Mouse (Mus musculus) testis, adult 2 months (tissue): ENCODE measurements at regions not wholly inside any gene's neighbourhood (a gene's known extent, or its start where the extent isn't known, plus 50 kb on each side); places are given as distances from the start of the nearest gene placed in this dataset.

Experiments used
- H3K27ac ChIP-seq: fragments of 200-500 bp; 2 replicates; pipeline ENCODE4 v1.5.1; 2012; ENCODE audit warnings: low read depth, low read length; ENCODE audit not compliant: control insufficient read depth, insufficient read depth
- H3K27me3 ChIP-seq: fragments of 200-500 bp; 2 replicates; pipeline ENCODE4 v1.6.1; 2012; ENCODE audit warnings: mild to moderate bottlenecking, low read length, moderate library complexity; ENCODE audit not compliant: control insufficient read depth, insufficient read depth
- H3K36me3 ChIP-seq: fragments of 200-500 bp; 2 replicates; pipeline ENCODE4 v1.6.1; 2012; ENCODE audit warnings: mild to moderate bottlenecking, low read length; ENCODE audit not compliant: control insufficient read depth, insufficient read depth
- H3K4me1 ChIP-seq: fragments of 200-500 bp; 2 replicates; pipeline ENCODE4 v1.6.1; 2012; ENCODE audit warnings: low read length; ENCODE audit not compliant: control insufficient read depth, insufficient read depth
- H3K4me3 ChIP-seq: fragments of 200-500 bp; 2 replicates; pipeline ENCODE4 v1.5.1; 2012; ENCODE audit warnings: low read depth, mild to moderate bottlenecking, low read length, moderate library complexity, mixed read lengths; ENCODE audit not compliant: control insufficient read depth
- CTCF ChIP-seq: fragments of 200-500 bp; IDR thresholded peaks from 2 replicates; pipeline ENCODE4 v1.5.1; 2012; ENCODE audit warnings: low read depth, mild to moderate bottlenecking, inconsistent platforms, low read length, moderate library complexity; ENCODE audit not compliant: control insufficient read depth, insufficient read depth, insufficient replicate concordance
- POLR2A ChIP-seq: fragments of 200-500 bp; IDR thresholded peaks from 2 replicates; pipeline ENCODE4 v1.6.1; 2012; ENCODE audit warnings: low read depth, mild to moderate bottlenecking, inconsistent platforms, low read length, moderate library complexity; ENCODE audit not compliant: control insufficient read depth

DNA sequence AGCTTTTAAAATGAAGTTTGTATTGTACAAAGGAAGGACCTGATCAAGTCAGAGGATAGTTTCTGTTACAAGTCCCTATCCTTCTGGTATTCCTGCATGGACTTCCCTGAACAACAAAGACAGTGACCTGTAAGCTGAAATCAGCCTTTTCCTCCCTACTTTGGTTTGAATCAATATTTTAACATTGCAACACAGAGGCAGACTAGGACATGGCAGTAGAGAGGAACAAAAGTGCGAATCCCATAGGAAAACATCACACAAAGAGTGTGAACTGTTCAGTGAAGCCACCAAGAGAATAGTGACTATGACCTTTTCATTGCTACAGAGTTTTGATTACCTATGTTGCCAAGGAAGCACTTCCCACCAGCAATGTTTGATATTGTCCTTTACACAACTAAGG lies 288.7 kb downstream of the Rprm start:
- no peak overlapping the region for H3K27ac ChIP-seq
- TF ChIP-seq CTCF (no peak), POLR2A (no peak)
- no peak overlapping the region for H3K4me3 ChIP-seq
- H3K36me3 ChIP-seq: no peaks in the 10 kb centered on the region
- no peaks in the 10 kb centered on the region for H3K27me3 ChIP-seq
- H3K4me1 ChIP-seq: no peaks in the 10 kb centered on the region

DNA sequence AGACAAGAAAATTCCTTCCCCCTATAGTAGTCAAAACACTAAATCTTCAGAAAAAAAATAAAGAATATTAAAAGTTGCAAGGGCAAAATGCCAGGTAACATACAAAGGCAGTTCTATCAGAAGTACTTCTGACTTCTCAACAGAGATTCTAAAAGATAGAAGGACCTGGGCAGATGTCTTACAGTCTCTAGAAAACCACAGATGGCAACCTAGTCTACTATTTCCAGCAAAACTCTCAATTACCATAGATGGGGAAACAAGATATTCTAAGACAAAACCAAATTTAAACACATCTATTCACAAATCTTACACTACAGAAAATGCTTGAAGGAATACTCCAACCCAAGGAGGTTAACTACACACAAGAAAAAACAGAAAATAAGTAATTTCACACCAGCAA lies 281.7 kb downstream of the Rprm start:
- Histone ChIP-seq H3K4me1 (no peaks in the 10 kb centered on the region), H3K27me3 (no peaks in the 10 kb centered on the region), H3K27ac (no peak overlapping the region), H3K4me3 (no peak overlapping the region), H3K36me3 (no peaks in the 10 kb centered on the region)
- no peak for TF ChIP-seq POLR2A

- TF ChIP-seq CTCF: no peak
- no peak for TF ChIP-seq POLR2A
- H3K27me3 ChIP-seq: no peaks in the 10 kb centered on the region
- H3K4me1 ChIP-seq: no peaks in the 10 kb centered on the region
- no peak overlapping the region for H3K4me3 ChIP-seq
- H3K27ac ChIP-seq: no peak overlapping the region
- H3K36me3 ChIP-seq: no peaks in the 10 kb centered on the region
Measured at GRCm38 (mm10) chr2:53850815-53851528, 234.4 kb downstream of the Rprm start.
